ENCODE assay signal across 8 mouse cellular contexts in genomic region chr3:95124972-95125371, GRCm38 (mm10). TPM values are rescaled to one million over a fixed set of nuclear protein-coding genes. Genes with fewer than 3 reads are reported as not detected.
DNase-seq lines count a peak whose midpoint lies in the region; ATAC-seq lines count a peak whose summit lies in the region.

No protein-coding gene starts in this region.

- H3K27ac ChIP-seq in hindbrain, embryonic 13.5 days: peak overlapping the region; percentile 30; the same call in 1 of the 2 replicates
- H3K27ac ChIP-seq in hindbrain, embryonic 11.5 days (ENCODE audit: low read depth, low read length): no peak overlapping the region
- H3K27ac ChIP-seq in hindbrain, embryonic 16.5 days (ENCODE audit: low read depth, low read length): no peak overlapping the region

- 35% methylated on average over 5 of the region's 5 CpGs for WGBS in hindbrain, embryonic 13.5 days
- 45% methylated on average over 5 of the region's 5 CpGs for WGBS in hindbrain, embryonic 11.5 days
- WGBS in hindbrain, embryonic 16.5 days: 28% methylated on average over 5 of the region's 5 CpGs

- no peak for DNase-seq in hindbrain, embryonic 11.5 days (ENCODE audit: low spot score)
- DNase-seq in right cerebral cortex, postnatal 14 days: peak; percentile 67
- DNase-seq in right cerebral cortex, adult 2 months (ENCODE audit: low spot score in 2 of 2): no peak
- DNase-seq in skeletal muscle tissue, adult 2 months (ENCODE audit: low read depth, low spot score): peak; percentile 85
- no peak for DNase-seq in urinary bladder, adult 18-20 months (ENCODE audit: low spot score in 2 of 2)
- DNase-seq in layer of hippocampus, adult 9-10 months (ENCODE audit: low spot score): no peak

- H3K4me1 ChIP-seq in hindbrain, embryonic 13.5 days (replicated peaks): peaks cover 8% of the 10 kb centered on the region; the same call in 1 of the 2 replicates
- no peaks in the 10 kb centered on the region for H3K4me1 ChIP-seq in hindbrain, embryonic 11.5 days (replicated peaks; ENCODE audit: control insufficient read depth, insufficient read depth, low read length)
- H3K4me1 ChIP-seq in hindbrain, embryonic 16.5 days (ENCODE audit: control insufficient read depth, insufficient read depth, low read depth, low read length): peaks cover 2% of the 10 kb centered on the region; the same call in 1 of the 2 replicates

- H3K4me3 ChIP-seq in hindbrain, embryonic 13.5 days: no peak overlapping the region
- H3K4me3 ChIP-seq in hindbrain, embryonic 11.5 days (ENCODE audit: low read depth, low read length): no peak overlapping the region
- no peak overlapping the region for H3K4me3 ChIP-seq in hindbrain, embryonic 16.5 days (ENCODE audit: low read length)

- H3K4me2 ChIP-seq in hindbrain, embryonic 13.5 days: no peak overlapping the region
- no peak overlapping the region for H3K4me2 ChIP-seq in hindbrain, embryonic 11.5 days (replicated peaks; ENCODE audit: low read depth, low read length)
- no peak overlapping the region for H3K4me2 ChIP-seq in hindbrain, embryonic 16.5 days (ENCODE audit: low read length)

- no peaks in the 10 kb centered on the region for H3K27me3 ChIP-seq in hindbrain, embryonic 13.5 days
- H3K27me3 ChIP-seq in hindbrain, embryonic 11.5 days (ENCODE audit: control insufficient read depth, insufficient read depth, low read length): no peaks in the 10 kb centered on the region
- H3K27me3 ChIP-seq in hindbrain, embryonic 16.5 days (replicated peaks; ENCODE audit: control insufficient read depth, insufficient read depth, low read length): no peaks in the 10 kb centered on the region

- H3K36me3 ChIP-seq in hindbrain, embryonic 13.5 days: peaks cover 51% of the 10 kb centered on the region
- H3K36me3 ChIP-seq in hindbrain, embryonic 11.5 days (ENCODE audit: control insufficient read depth, insufficient read depth, low read length): peaks cover 12% of the 10 kb centered on the region
- peaks cover 25% of the 10 kb centered on the region for H3K36me3 ChIP-seq in hindbrain, embryonic 16.5 days (ENCODE audit: control insufficient read depth, insufficient read depth, low read length)

- no peaks in the 10 kb centered on the region for H3K9me3 ChIP-seq in hindbrain, embryonic 13.5 days
- H3K9me3 ChIP-seq in hindbrain, embryonic 11.5 days (ENCODE audit: control insufficient read depth, low read length): no peaks in the 10 kb centered on the region
- H3K9me3 ChIP-seq in hindbrain, embryonic 16.5 days (ENCODE audit: control insufficient read depth, low read length): no peaks in the 10 kb centered on the region

- ATAC-seq in hindbrain, embryonic 13.5 days (ENCODE audit: low FRiP score): no peak
- no peak for ATAC-seq in hindbrain, embryonic 11.5 days (ENCODE audit: low FRiP score)
- 0 out of 2 replicates have a peak, but pooled peaks have one; percentile 18 for ATAC-seq in hindbrain, embryonic 16.5 days

- H3K9ac ChIP-seq in hindbrain, embryonic 13.5 days: no peak overlapping the region
- no peak overlapping the region for H3K9ac ChIP-seq in hindbrain, embryonic 11.5 days (ENCODE audit: low read depth, low read length)
- no peak overlapping the region for H3K9ac ChIP-seq in hindbrain, embryonic 16.5 days (ENCODE audit: low read depth, low read length)

RNA-seq across cellular contexts. Expression of gene Tmod4, which starts 0.7 kb away (rescaled TPM):
- polyA plus RNA-seq in hindbrain, embryonic 13.5 days (2015; fragmentation: Nextera tagmentation; extraction: Ambion mirVana): 0.99 and 1.5 TPM in 2 replicates
- polyA plus RNA-seq in hindbrain, embryonic 11.5 days (2014; fragmentation: Nextera tagmentation; extraction: Ambion mirVana): 0.68 and 1.1 TPM in 2 replicates
- 0.98 and 1.7 TPM in 2 replicates for polyA plus RNA-seq in hindbrain, embryonic 16.5 days (2015; fragmentation: Nextera tagmentation; extraction: Ambion mirVana)

RNA-seq across cellular contexts. Expression of gene Scnm1, which starts 8.8 kb away (rescaled TPM):
- polyA plus RNA-seq in hindbrain, embryonic 13.5 days (2015; fragmentation: Nextera tagmentation; extraction: Ambion mirVana): 95.9 and 97.1 TPM in 2 replicates
- polyA plus RNA-seq in hindbrain, embryonic 11.5 days (2014; fragmentation: Nextera tagmentation; extraction: Ambion mirVana): 83.2 and 84.9 TPM in 2 replicates
- polyA plus RNA-seq in hindbrain, embryonic 16.5 days (2015; fragmentation: Nextera tagmentation; extraction: Ambion mirVana): 83.2 and 83.6 TPM in 2 replicates

RNA-seq across cellular contexts. Expression of gene Lysmd1, which starts 8.9 kb away (rescaled TPM):
- polyA plus RNA-seq in hindbrain, embryonic 13.5 days (2015; fragmentation: Nextera tagmentation; extraction: Ambion mirVana): 36.8 and 38.4 TPM in 2 replicates
- 12.5 and 19.3 TPM in 2 replicates for polyA plus RNA-seq in hindbrain, embryonic 11.5 days (2014; fragmentation: Nextera tagmentation; extraction: Ambion mirVana)
- polyA plus RNA-seq in hindbrain, embryonic 16.5 days (2015; fragmentation: Nextera tagmentation; extraction: Ambion mirVana): 51.9 and 52.3 TPM in 2 replicates

RNA-seq across cellular contexts. Expression of gene Vps72, which starts 14.2 kb away (rescaled TPM):
- polyA plus RNA-seq in hindbrain, embryonic 13.5 days (2015; fragmentation: Nextera tagmentation; extraction: Ambion mirVana): 219 and 221 TPM in 2 replicates
- polyA plus RNA-seq in hindbrain, embryonic 11.5 days (2014; fragmentation: Nextera tagmentation; extraction: Ambion mirVana): 232 and 236 TPM in 2 replicates
- 142 and 158 TPM in 2 replicates for polyA plus RNA-seq in hindbrain, embryonic 16.5 days (2015; fragmentation: Nextera tagmentation; extraction: Ambion mirVana)

RNA-seq across cellular contexts. Expression of gene Tnfaip8l2, which starts 17.2 kb away (rescaled TPM):
- polyA plus RNA-seq in hindbrain, embryonic 13.5 days (2015; fragmentation: Nextera tagmentation; extraction: Ambion mirVana): 2.8 and 3.1 TPM in 2 replicates
- polyA plus RNA-seq in hindbrain, embryonic 11.5 days (2014; fragmentation: Nextera tagmentation; extraction: Ambion mirVana): 1.7 and 2.1 TPM in 2 replicates
- polyA plus RNA-seq in hindbrain, embryonic 16.5 days (2015; fragmentation: Nextera tagmentation; extraction: Ambion mirVana): 3.0 and 3.3 TPM in 2 replicates

Comparison
In these comparisons a context has a peak if more than half of its experiments do, and no peak if none do; other contexts are left out.
1. DNase-seq: peak in right cerebral cortex, postnatal 14 days (single experiment) and skeletal muscle tissue, adult 2 months (single experiment); none in hindbrain, embryonic 11.5 days (single experiment), right cerebral cortex, adult 2 months (0 of 2), urinary bladder, adult 18-20 months (0 of 2) and layer of hippocampus, adult 9-10 months (single experiment).